Mouse (Mus musculus) cortical plate, adult 2 months (tissue): ENCODE results near the gene Cblc.

Experiments used
- CTCF ChIP-seq: fragments of 200-500 bp; IDR thresholded peaks from 2 replicates; pipeline ENCODE4 v1.5.1; 2011; ENCODE audit warnings: mild to moderate bottlenecking, control low read depth, low read length; ENCODE audit not compliant: insufficient read depth; ENCODE audit errors: extremely low read depth
- POLR2A ChIP-seq: fragments of 200-500 bp; IDR thresholded peaks from 2 replicates; pipeline ENCODE4 v1.6.1; 2011; ENCODE audit warnings: mild to moderate bottlenecking, low read length, control low read depth; ENCODE audit not compliant: insufficient read depth; ENCODE audit errors: extremely low read depth

GRCm38 (mm10) chr7:19840936-19841335, 44.3 kb upstream of the Cblc start:
- no peak for TF ChIP-seq CTCF
- TF ChIP-seq POLR2A = no peak
